Mouse (Mus musculus) heart, embryonic 13.5 days (tissue): ENCODE results near the gene Mkrn2os. TPM values are rescaled to one million over a fixed set of nuclear protein-coding genes. Genes with fewer than 3 reads are reported as not detected.

Experiments
- ATAC-seq: fragments of 200-750 bp; cut with Nextera tagmentation; 2 replicates; pipeline ENCODE4 v1.8.0; 2017; ENCODE audit warnings: moderate TSS enrichment; ENCODE audit not compliant: insufficient number of reproducible peaks, low FRiP score, low TSS enrichment; ENCODE audit errors: extremely low read depth
- H3K27ac ChIP-seq: fragments of 300-500 bp; sonication (generic); replicated peaks from 2 replicates; pipeline ENCODE4 v1.5.1; 2015; ENCODE audit warnings: moderate library complexity, mild to moderate bottlenecking, inconsistent platforms
- H3K27me3 ChIP-seq: fragments of 300-500 bp; sonication (generic); replicated peaks from 2 replicates; pipeline ENCODE4 v1.6.1; 2015; ENCODE audit warnings: mild to moderate bottlenecking, inconsistent platforms
- H3K36me3 ChIP-seq: fragments of 300-500 bp; sonication (generic); 2 replicates; pipeline ENCODE4 v1.6.1; 2015; ENCODE audit warnings: mild to moderate bottlenecking, inconsistent platforms
- H3K4me1 ChIP-seq: fragments of 300-500 bp; sonication (generic); 2 replicates; pipeline ENCODE4 v1.6.1; 2015; ENCODE audit warnings: inconsistent platforms
- H3K4me2 ChIP-seq: fragments of 300-500 bp; sonication (generic); 2 replicates; pipeline ENCODE4 v1.6.1; 2015; ENCODE audit warnings: inconsistent platforms, mild to moderate bottlenecking, moderate library complexity
- H3K4me3 ChIP-seq: fragments of 300-500 bp; sonication (generic); 2 replicates; pipeline ENCODE4 v1.5.1; 2015; ENCODE audit warnings: moderate library complexity, mild to moderate bottlenecking, inconsistent platforms
- H3K9ac ChIP-seq: fragments of 300-500 bp; sonication (generic); 2 replicates; pipeline ENCODE4 v1.6.1; 2015; ENCODE audit warnings: inconsistent platforms, mild to moderate bottlenecking, moderate library complexity
- H3K9me3 ChIP-seq: fragments of 300-500 bp; sonication (generic); 2 replicates; pipeline ENCODE4 v1.6.1; 2016; ENCODE audit warnings: inconsistent platforms
- WGBS: fragments of 180-500 bp; shearing (Covaris S2); methylation state at CpG from one replicate; pipeline ENCODE4 v1.1.7; 2015; ENCODE audit warnings: mixed read lengths; 5-methylcytosine and 5-hydroxymethylcytosine counted together
- polyA plus RNA-seq: library from polyadenylated mRNA; unstranded; fragments of >200 nt; fragmentation: Nextera tagmentation; extraction: Ambion mirVana; gene quantifications from 2 replicates; pipeline ENCODE4 v1.2.1, GENCODE M21; 2015

The Mkrn2os gene
- polyA plus RNA-seq, 1 experiment from 2014 or later = 0.08 TPM

GRCm38 (mm10) chr6:115606461-115606860, 14.1 kb upstream of the Mkrn2os start:
- Histone ChIP-seq H3K4me3 (no peak overlapping the region), H3K4me2 (no peak overlapping the region), H3K27me3 (no peaks in the 10 kb centered on the region), H3K4me1 (peaks cover 19% of the 10 kb centered on the region), H3K27ac (no peak overlapping the region), H3K9me3 (no peaks in the 10 kb centered on the region), H3K36me3 (peaks cover 35% of the 10 kb centered on the region), H3K9ac (no peak overlapping the region)
- ATAC-seq = no peak
- WGBS = 69% methylated on average over 1 of the region's 1 CpGs

GRCm38 (mm10) chr6:115601715-115602523, 9.5 kb upstream of the Mkrn2os start, which contains the start of gene Mkrn2:
Gene Mkrn2 (plus strand): TSS chr6:115601902.
- H3K4me3 ChIP-seq = peak within 1 kb of the TSS; percentile 81
- no peaks in the 10 kb centered on the region for H3K9me3 ChIP-seq
- H3K4me2 ChIP-seq = peak within 1 kb of the TSS; percentile 74
- H3K27me3 ChIP-seq = no peaks in the 10 kb centered on the region
- WGBS = under 1% methylated on average over 46 of the region's 61 CpGs
- peak within 1 kb of the TSS; percentile 94 for H3K9ac ChIP-seq
- H3K4me1 ChIP-seq = peaks cover 17% of the 10 kb centered on the region
- H3K27ac ChIP-seq = peak within 1 kb of the TSS; percentile 75
- peak; percentile 82 for ATAC-seq
- H3K36me3 ChIP-seq = peaks cover 10% of the 10 kb centered on the region; the same call in 1 of the 2 replicates

DNA sequence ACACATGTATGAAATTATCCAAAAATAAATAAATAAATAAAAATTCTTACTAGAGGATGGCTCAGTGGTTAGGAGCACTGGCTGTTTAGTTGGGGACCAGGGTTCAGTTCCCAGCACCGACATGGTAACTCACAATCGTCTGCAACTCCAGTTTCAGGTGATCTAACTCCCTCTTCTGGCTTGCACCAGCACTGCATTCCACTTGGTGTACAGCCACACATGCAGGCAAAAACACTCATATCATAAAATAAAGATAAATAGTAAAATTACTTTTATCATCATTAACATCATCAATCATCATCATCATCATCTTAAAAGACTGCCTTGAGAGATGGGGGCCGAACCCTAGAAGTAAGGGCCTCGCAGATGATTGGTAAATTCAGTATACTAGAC, 8.9 kb upstream of the Mkrn2os start:
- ATAC-seq = no peak
- Histone ChIP-seq H3K9ac (peak overlapping the region; percentile 94; the same call in 1 of the 2 replicates), H3K27me3 (no peaks in the 10 kb centered on the region), H3K9me3 (no peaks in the 10 kb centered on the region), H3K27ac (no peak overlapping the region), H3K4me1 (peaks cover 15% of the 10 kb centered on the region), H3K36me3 (peaks cover 10% of the 10 kb centered on the region; the same call in 1 of the 2 replicates), H3K4me2 (peak overlapping the region; percentile 74), H3K4me3 (peak overlapping the region; percentile 81)
- WGBS = 66% methylated on average over 4 of the region's 4 CpGs

- WGBS = 55% methylated on average over 3 of the region's 3 CpGs
Measured at GRCm38 (mm10) chr6:115595667-115596066, 3.3 kb upstream of the Mkrn2os start.

GRCm38 (mm10) chr6:115594463-115594862, 2.1 kb upstream of the Mkrn2os start:
- WGBS = 65% methylated on average over 3 of the region's 3 CpGs
- Histone ChIP-seq H3K9ac (no peak overlapping the region), H3K27ac (no peak overlapping the region)

More at GRCm38 (mm10) chr6:115595667-115596066, 3.3 kb upstream of the Mkrn2os start:
- ATAC-seq = no peak
- Histone ChIP-seq H3K4me3 (no peak overlapping the region), H3K27ac (no peak overlapping the region), H3K9me3 (no peaks in the 10 kb centered on the region), H3K9ac (no peak overlapping the region), H3K4me1 (no peaks in the 10 kb centered on the region), H3K36me3 (no peaks in the 10 kb centered on the region), H3K27me3 (no peaks in the 10 kb centered on the region; the same call in 1 of the 2 replicates), H3K4me2 (no peak overlapping the region)

GRCm38 (mm10) chr6:115593252-115593651, 876 bp upstream of the Mkrn2os start:
- 73% methylated on average over 4 of the region's 4 CpGs for WGBS
- H3K36me3 ChIP-seq = no peaks in the 10 kb centered on the region

More at GRCm38 (mm10) chr6:115594463-115594862, 2.1 kb upstream of the Mkrn2os start:
- Histone ChIP-seq H3K4me2 (no peak overlapping the region), H3K27me3 (no peaks in the 10 kb centered on the region; the same call in 1 of the 2 replicates), H3K4me1 (no peaks in the 10 kb centered on the region), H3K4me3 (no peak overlapping the region), H3K36me3 (no peaks in the 10 kb centered on the region), H3K9me3 (no peaks in the 10 kb centered on the region)
- ATAC-seq = no peak

DNA sequence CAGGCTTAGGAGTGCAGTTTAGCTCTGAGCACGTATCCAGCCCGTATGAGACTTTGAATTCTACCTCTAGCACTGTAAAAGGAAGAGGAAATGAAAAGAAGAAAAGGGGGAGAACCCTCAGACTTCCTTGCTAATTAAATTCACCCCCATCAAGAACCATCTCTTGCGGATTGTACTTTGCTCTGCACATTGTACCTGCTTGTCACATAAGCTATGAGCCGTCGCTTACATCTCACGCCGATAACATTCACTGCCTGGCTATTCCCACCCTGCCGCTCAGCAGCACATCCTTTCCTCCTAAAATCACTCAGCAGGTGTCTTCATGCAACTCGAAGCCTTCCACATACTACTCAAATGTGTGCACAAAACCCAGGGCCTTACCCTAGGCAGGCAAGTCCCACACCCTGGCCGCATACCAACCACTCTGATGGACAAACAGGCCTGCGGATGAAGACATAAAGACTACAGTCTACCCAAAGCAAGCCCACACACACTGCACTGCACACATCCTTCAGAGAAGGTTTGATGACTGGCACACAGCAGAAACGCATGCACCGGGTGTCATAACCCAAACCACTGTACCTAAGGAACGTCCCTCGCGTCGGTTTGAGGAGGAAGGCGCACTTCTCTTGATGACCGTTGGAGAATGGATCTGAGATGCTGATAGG, 550 bp downstream of the Mkrn2os start:
- Histone ChIP-seq H3K9ac (no peak overlapping the region), H3K27ac (no peak overlapping the region), H3K27me3 (no peaks in the 10 kb centered on the region; the same call in 1 of the 2 replicates), H3K36me3 (no peaks in the 10 kb centered on the region), H3K4me1 (no peaks in the 10 kb centered on the region), H3K9me3 (no peaks in the 10 kb centered on the region), H3K4me3 (no peak overlapping the region), H3K4me2 (no peak overlapping the region)
- 78% methylated on average over 19 of the region's 19 CpGs for WGBS
- no peak for ATAC-seq

More at GRCm38 (mm10) chr6:115593252-115593651, 876 bp upstream of the Mkrn2os start:
- no peak overlapping the region for H3K27ac ChIP-seq
- no peak overlapping the region for H3K4me3 ChIP-seq
- no peak overlapping the region for H3K4me2 ChIP-seq
- H3K27me3 ChIP-seq = no peaks in the 10 kb centered on the region; the same call in 1 of the 2 replicates
- no peak for ATAC-seq
- H3K9me3 ChIP-seq = no peaks in the 10 kb centered on the region
- H3K9ac ChIP-seq = no peak overlapping the region
- H3K4me1 ChIP-seq = no peaks in the 10 kb centered on the region

GRCm38 (mm10) chr6:115586321-115586720, 6.1 kb downstream of the Mkrn2os start:
- Histone ChIP-seq H3K9me3 (no peaks in the 10 kb centered on the region), H3K36me3 (peaks cover 7% of the 10 kb centered on the region), H3K27me3 (no peaks in the 10 kb centered on the region), H3K27ac (peak overlapping the region; percentile 55), H3K4me3 (0 out of 2 replicates have a peak overlapping the region, but pooled peaks have one; percentile 2), H3K9ac (no peak overlapping the region), H3K4me2 (peak overlapping the region; percentile 44), H3K4me1 (peaks cover 7% of the 10 kb centered on the region)
- 45% methylated on average over 10 of the region's 10 CpGs for WGBS
- no peak for ATAC-seq

DNA sequence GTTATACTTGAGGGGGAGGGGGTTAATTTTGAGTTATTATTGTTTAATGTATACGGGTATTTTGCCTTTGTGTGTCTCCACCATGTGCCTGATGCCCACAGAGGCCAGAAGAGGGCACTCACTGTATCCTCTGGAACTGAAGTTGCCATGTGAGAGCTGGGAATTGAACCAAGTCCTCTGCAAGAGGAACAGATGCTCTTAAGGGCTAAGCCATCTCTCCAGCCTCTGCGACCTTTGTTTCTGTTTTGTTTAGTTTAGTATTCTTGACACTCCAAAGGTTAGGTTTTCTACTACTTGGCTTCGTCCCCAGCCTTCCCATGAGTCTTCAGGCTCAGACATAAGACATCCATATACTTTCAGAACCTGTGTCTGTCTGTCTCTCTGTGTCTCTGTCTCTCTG, 8.2 kb downstream of the Mkrn2os start:
- no peak overlapping the region for H3K4me2 ChIP-seq
- ATAC-seq = no peak
- H3K27ac ChIP-seq = no peak overlapping the region
- H3K4me3 ChIP-seq = no peak overlapping the region
- peaks cover 7% of the 10 kb centered on the region for H3K4me1 ChIP-seq
- H3K9me3 ChIP-seq = no peaks in the 10 kb centered on the region
- no peaks in the 10 kb centered on the region for H3K27me3 ChIP-seq
- 74% methylated on average over 3 of the region's 3 CpGs for WGBS
- peaks cover 24% of the 10 kb centered on the region for H3K36me3 ChIP-seq
- H3K9ac ChIP-seq = no peak overlapping the region

GRCm38 (mm10) chr6:115583430-115584125, 8.8 kb downstream of the Mkrn2os start:
- Histone ChIP-seq H3K4me3 (no peak overlapping the region), H3K9ac (no peak overlapping the region)
- 63% methylated on average over 6 of the region's 6 CpGs for WGBS

More at GRCm38 (mm10) chr6:115583430-115584125, 8.8 kb downstream of the Mkrn2os start:
- peaks cover 30% of the 10 kb centered on the region for H3K36me3 ChIP-seq
- no peaks in the 10 kb centered on the region for H3K27me3 ChIP-seq
- ATAC-seq = no peak
- H3K27ac ChIP-seq = no peak overlapping the region
- H3K9me3 ChIP-seq = no peaks in the 10 kb centered on the region
- no peak overlapping the region for H3K4me2 ChIP-seq
- H3K4me1 ChIP-seq = peaks cover 7% of the 10 kb centered on the region
